Mouse (Mus musculus) embryonic fibroblast, embryonic 13.5 days (primary cell): Measurements from ENCODE around the gene Filip1. TPM values are rescaled to one million over a fixed set of nuclear protein-coding genes. Genes with fewer than 3 reads are reported as not detected.

ENCODE experiments used
- H3K27ac ChIP-seq: 2 replicates; pipeline ENCODE4 v1.5.1; 2012; ENCODE audit warnings: low read length, control low read depth, inconsistent platforms; ENCODE audit not compliant: insufficient read depth
- H3K4me1 ChIP-seq: 2 replicates; pipeline ENCODE4 v1.6.1; 2011; ENCODE audit warnings: low read length; ENCODE audit not compliant: control insufficient read depth, insufficient read depth
- H3K4me3 ChIP-seq: 2 replicates; pipeline ENCODE4 v1.5.1; 2011; ENCODE audit warnings: mild to moderate bottlenecking, control low read depth, low read length; ENCODE audit not compliant: insufficient read depth
- CTCF ChIP-seq: IDR thresholded peaks from 2 replicates; pipeline ENCODE4 v1.5.1; 2011; ENCODE audit warnings: mild to moderate bottlenecking, control low read depth, low read length, moderate library complexity, borderline replicate concordance; ENCODE audit not compliant: insufficient read depth
- POLR2A ChIP-seq: IDR thresholded peaks from 2 replicates; pipeline ENCODE4 v1.6.1; 2011; ENCODE audit warnings: low read depth, mild to moderate bottlenecking, control low read depth, low read length, moderate library complexity
- polyA plus RNA-seq: library from polyadenylated mRNA; stranded (reverse); fragments of >200 nt; gene quantifications from 2 replicates; pipeline ENCODE4 v1.2.4, GENCODE M21; 2011; ENCODE audit warnings: low read depth; ENCODE audit not compliant: missing spikeins, insufficient read length

The Filip1 gene
- polyA plus RNA-seq, 1 experiment = 0.23 TPM

DNA sequence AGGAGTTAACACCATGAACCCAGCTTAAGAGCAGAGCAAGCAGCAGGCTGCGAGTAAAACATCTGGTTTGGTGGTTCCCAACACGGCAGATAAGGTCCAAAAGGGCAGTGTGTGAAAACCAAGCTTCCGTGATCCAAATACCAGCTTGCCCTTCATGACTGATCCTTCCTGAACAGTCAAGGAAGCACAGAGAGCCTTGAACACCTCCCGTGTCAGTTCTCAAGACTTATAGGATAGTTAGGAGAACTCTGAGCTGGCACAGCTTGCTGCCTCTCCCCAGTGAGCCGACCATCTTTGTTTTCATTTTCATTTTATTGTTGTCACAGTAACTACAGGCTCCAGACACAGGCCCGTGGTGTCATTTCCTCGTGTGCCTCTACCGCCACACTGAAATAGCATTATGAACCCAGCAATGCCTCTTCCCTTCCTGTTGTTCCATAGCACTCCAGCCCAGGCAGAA, 42.0 kb downstream of the Filip1 start:
- TF ChIP-seq CTCF = no peak
- no peak for TF ChIP-seq POLR2A
- Histone ChIP-seq H3K4me1 (no peaks in the 10 kb centered on the region), H3K4me3 (no peak overlapping the region), H3K27ac (no peak overlapping the region)

GRCm38 (mm10) chr9:79969544-79969943, 43.1 kb downstream of the Filip1 start:
- no peak overlapping the region for H3K4me3 ChIP-seq
- H3K27ac ChIP-seq = no peak overlapping the region
- TF ChIP-seq POLR2A = no peak
- TF ChIP-seq CTCF = no peak
- H3K4me1 ChIP-seq = no peaks in the 10 kb centered on the region

DNA sequence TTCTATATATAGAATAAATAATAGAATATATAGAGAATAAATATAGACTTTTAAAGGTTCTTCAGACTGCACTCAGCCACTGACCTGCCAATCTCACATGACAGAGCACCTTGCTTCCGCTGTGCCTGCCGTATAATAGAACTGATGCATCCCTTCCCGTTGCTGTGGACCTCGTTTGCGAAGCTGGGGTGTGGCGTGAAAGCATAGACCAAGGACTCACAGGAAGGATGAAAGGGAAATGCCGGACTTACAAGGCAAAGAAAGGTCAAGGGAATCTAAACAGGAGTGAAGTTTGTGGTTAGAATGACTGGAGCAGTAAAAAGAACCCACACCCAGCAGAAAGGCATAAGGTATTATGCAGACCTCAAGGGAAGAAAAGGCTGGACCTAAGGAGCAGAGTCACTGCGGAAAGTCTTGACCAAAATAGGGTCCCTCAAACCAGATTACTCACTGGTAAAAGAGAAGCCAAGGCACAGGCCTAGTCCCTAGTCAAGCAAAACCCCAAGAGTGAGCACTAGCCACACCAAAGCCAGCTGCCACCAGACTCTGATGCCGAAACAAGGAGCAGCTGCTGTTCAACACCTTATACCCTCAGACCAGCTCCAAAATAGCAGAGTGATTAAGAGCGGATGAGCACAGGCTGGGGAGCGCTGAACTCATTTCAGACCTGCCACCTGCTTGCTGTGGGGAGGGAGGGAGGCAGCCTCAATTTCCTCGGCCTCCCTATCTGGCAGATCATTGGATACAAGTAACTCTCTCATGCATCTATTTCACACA, 45.8 kb downstream of the Filip1 start:
- Histone ChIP-seq H3K4me1 (no peaks in the 10 kb centered on the region), H3K27ac (no peak overlapping the region), H3K4me3 (no peak overlapping the region)
- no peak for TF ChIP-seq POLR2A
- TF ChIP-seq CTCF = no peak

- H3K4me1 ChIP-seq = no peaks in the 10 kb centered on the region
- H3K27ac ChIP-seq = no peak overlapping the region
- no peak overlapping the region for H3K4me3 ChIP-seq
- TF ChIP-seq POLR2A = no peak
- TF ChIP-seq CTCF = no peak
Measured at GRCm38 (mm10) chr9:79965600-79966392, 46.9 kb downstream of the Filip1 start.

- TF ChIP-seq POLR2A (no peak), CTCF (no peak)
- no peak overlapping the region for H3K27ac ChIP-seq
- H3K4me1 ChIP-seq = no peaks in the 10 kb centered on the region
- no peak overlapping the region for H3K4me3 ChIP-seq
Measured at GRCm38 (mm10) chr9:79965003-79965402, 47.6 kb downstream of the Filip1 start.

DNA sequence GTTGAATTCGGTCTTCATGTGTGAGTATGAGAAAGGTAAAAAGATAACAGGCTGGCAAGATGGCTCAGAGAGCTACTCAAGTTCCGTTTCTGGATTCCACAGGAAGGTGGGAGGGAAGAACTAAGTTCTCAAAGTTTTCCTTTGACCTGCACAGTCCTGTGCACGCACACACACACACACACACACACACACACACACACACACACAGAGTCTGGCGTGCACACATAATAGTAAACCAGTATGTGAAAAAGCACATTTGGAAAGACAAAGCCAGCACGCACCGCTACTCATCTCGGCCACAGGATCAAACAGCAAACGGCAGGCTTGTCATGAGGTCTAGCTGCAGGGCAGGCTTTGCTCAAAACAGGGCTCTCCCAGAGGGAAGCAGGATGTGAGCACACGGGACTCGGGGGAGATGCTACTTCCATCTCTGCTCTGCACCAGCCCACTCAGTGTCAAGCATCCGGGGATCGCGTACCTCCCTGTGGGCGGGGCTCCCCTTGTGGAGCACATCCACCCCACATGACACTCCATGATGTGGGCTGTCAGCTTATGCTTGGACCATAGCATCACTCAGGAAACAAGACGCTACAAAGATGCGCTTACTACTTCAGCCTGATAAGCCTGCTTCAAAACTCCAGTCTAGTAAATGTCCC, 50.9 kb downstream of the Filip1 start:
- no peak overlapping the region for H3K27ac ChIP-seq
- H3K4me1 ChIP-seq = no peaks in the 10 kb centered on the region
- no peak for TF ChIP-seq CTCF
- TF ChIP-seq POLR2A = no peak
- no peak overlapping the region for H3K4me3 ChIP-seq

DNA sequence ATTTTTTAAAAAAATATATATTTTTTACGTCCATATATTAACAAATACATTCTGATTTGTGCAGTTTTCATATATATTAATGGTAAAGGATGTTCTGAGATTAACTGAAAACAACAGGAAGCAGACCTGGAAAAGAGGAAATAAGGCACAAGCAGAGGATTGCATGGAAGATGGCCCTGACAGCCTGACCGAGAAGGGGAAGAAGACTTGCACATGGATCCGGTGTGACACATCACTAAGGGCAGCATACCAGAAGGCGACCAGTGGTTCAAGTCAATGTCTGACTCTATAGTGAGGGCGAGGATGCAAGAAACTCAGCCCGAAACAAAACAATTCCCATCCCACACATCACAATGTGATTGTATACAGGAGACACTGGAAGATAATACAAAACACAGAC, 52.2 kb downstream of the Filip1 start:
- H3K4me1 ChIP-seq = no peaks in the 10 kb centered on the region
- TF ChIP-seq CTCF = no peak
- no peak for TF ChIP-seq POLR2A
- H3K27ac ChIP-seq = no peak overlapping the region
- no peak overlapping the region for H3K4me3 ChIP-seq

- Histone ChIP-seq H3K4me1 (no peaks in the 10 kb centered on the region), H3K4me3 (no peak overlapping the region), H3K27ac (no peak overlapping the region)
- TF ChIP-seq POLR2A (no peak), CTCF (no peak)
Measured at GRCm38 (mm10) chr9:79958395-79958794, 54.3 kb downstream of the Filip1 start.

DNA sequence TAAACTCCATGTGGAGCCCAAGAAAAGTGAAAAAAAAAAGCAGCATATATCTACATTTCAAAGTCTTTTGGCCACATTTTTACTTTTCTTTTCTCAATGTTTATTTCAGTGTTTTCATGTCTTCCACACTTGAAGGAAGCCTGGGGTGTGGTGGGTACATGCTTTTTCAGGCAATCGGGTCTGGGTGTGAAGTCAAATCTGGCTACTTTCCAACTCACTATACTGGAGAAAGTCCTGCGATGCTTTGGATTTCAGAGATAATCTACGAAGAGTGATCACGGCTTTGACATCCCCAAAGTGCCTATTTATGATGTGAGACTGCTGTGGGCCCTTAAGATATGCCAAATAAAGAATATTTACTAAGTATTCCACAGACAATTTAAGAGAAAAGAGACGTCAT, 57.7 kb downstream of the Filip1 start:
- TF ChIP-seq CTCF (no peak), POLR2A (no peak)
- no peak overlapping the region for H3K27ac ChIP-seq
- H3K4me1 ChIP-seq = 0 out of 2 replicates have a peak, but pooled peaks cover 4% of the 10 kb centered on the region
- no peak overlapping the region for H3K4me3 ChIP-seq
